Comparison of ENCODE assay signal across 10 mouse cellular contexts in genomic region chr1:83631798-83632197, GRCm38 (mm10).
DNase-seq lines count a peak whose midpoint lies in the region; ATAC-seq and TF ChIP-seq lines count a peak whose summit lies in the region.
"Had no signal": no experiment of that assay in that cellular context is flagged by ENCODE, and none has a peak within 500 bp of the region (broad histone marks: within the 10 kb centered on the region; RNA-seq: fewer than 3 reads in every experiment).

No protein-coding gene starts in this region.

- H3K4me1 ChIP-seq in heart, embryonic 16.5 days (ENCODE audit: control insufficient read depth, insufficient read depth, low read length) = peaks cover 8% of the 10 kb centered on the region; the same call in 1 of the 2 replicates
- H3K4me1 ChIP-seq in limb, embryonic 14.5 days (ENCODE audit: control insufficient read depth, insufficient read depth, low read length) = no peaks in the 10 kb centered on the region
- peaks cover 5% of the 10 kb centered on the region; the same call in 1 of the 2 replicates for H3K4me1 ChIP-seq in heart, embryonic 12.5 days (replicated peaks)
- H3K4me1 ChIP-seq: embryonic facial prominence, embryonic 12.5 days had no signal

- H3K4me3 ChIP-seq in heart, embryonic 16.5 days (ENCODE audit: low read length) = no peak overlapping the region
- H3K4me3 ChIP-seq in limb, embryonic 14.5 days (replicated peaks; ENCODE audit: low read length) = no peak overlapping the region
- no peak overlapping the region for H3K4me3 ChIP-seq in heart, embryonic 12.5 days
- H3K4me3 ChIP-seq: embryonic facial prominence, embryonic 12.5 days had no signal

- no peaks in the 10 kb centered on the region for H3K36me3 ChIP-seq in heart, embryonic 16.5 days (ENCODE audit: control insufficient read depth, insufficient read depth)
- H3K36me3 ChIP-seq in limb, embryonic 14.5 days (ENCODE audit: control insufficient read depth, insufficient read depth, low read length) = no peaks in the 10 kb centered on the region
- no peaks in the 10 kb centered on the region for H3K36me3 ChIP-seq in heart, embryonic 12.5 days
- H3K36me3 ChIP-seq: embryonic facial prominence, embryonic 12.5 days had no signal

- 19% methylated on average over 4 of the region's 4 CpGs for WGBS in heart, embryonic 16.5 days
- WGBS in limb, embryonic 14.5 days = 22% methylated on average over 4 of the region's 4 CpGs
- 25% methylated on average over 4 of the region's 4 CpGs for WGBS in heart, embryonic 12.5 days

- DNase-seq in heart, adult 8-10 months (ENCODE audit: low spot score) = no peak
- DNase-seq in cerebellum, adult 11 months = peak; percentile 20
- peak; percentile 13 to 19 for DNase-seq in frontal cortex, postnatal 36 days (ENCODE audit: low spot score in 2 of 2)
- peak; percentile 17 for DNase-seq in limb, embryonic 14.5 days (ENCODE audit: low spot score)
- no peak for DNase-seq in ovary, postnatal 10 days (ENCODE audit: low spot score)
- no peak for DNase-seq in kidney, adult 8-10 months
- DNase-seq: B cell, adult 2 months had no signal

- TF ChIP-seq POLR2A in limb, embryonic 14.5 days (IDR thresholded peaks at IDR 0.05; ENCODE audit: borderline replicate concordance, extremely low read depth, insufficient read depth, insufficient read length) = no peak

- H3K27me3 ChIP-seq in heart, embryonic 16.5 days (ENCODE audit: control insufficient read depth, insufficient read depth, low read length) = no peaks in the 10 kb centered on the region
- H3K27me3 ChIP-seq in limb, embryonic 14.5 days (ENCODE audit: control insufficient read depth, insufficient read depth, low read length) = no peaks in the 10 kb centered on the region
- no peaks in the 10 kb centered on the region for H3K27me3 ChIP-seq in heart, embryonic 12.5 days (replicated peaks)
- H3K27me3 ChIP-seq: embryonic facial prominence, embryonic 12.5 days had no signal

- no peaks in the 10 kb centered on the region for H3K9me3 ChIP-seq in heart, embryonic 16.5 days (replicated peaks; ENCODE audit: control insufficient read depth, low read length)
- no peaks in the 10 kb centered on the region for H3K9me3 ChIP-seq in limb, embryonic 14.5 days (ENCODE audit: control insufficient read depth, low read length)
- no peaks in the 10 kb centered on the region for H3K9me3 ChIP-seq in heart, embryonic 12.5 days (replicated peaks)
- H3K9me3 ChIP-seq: embryonic facial prominence, embryonic 12.5 days had no signal

- no peak overlapping the region for H3K27ac ChIP-seq in heart, embryonic 16.5 days (ENCODE audit: low read length)
- no peak overlapping the region for H3K27ac ChIP-seq in limb, embryonic 14.5 days (replicated peaks; ENCODE audit: low read depth, low read length)
- no peak overlapping the region for H3K27ac ChIP-seq in heart, embryonic 12.5 days (ENCODE audit: poor library complexity, severe bottlenecking)
- H3K27ac ChIP-seq: embryonic facial prominence, embryonic 12.5 days had no signal

- ATAC-seq in heart, embryonic 16.5 days (replicated peaks; ENCODE audit: extremely low read depth, insufficient read depth, low FRiP score) = 0 out of 2 replicates have a peak, but pooled peaks have one; percentile 32
- ATAC-seq in limb, embryonic 14.5 days (ENCODE audit: low FRiP score, low read depth) = no peak
- ATAC-seq in heart, embryonic 12.5 days (ENCODE audit: insufficient number of reproducible peaks, low FRiP score) = no peak

- no peak overlapping the region for H3K4me2 ChIP-seq in heart, embryonic 16.5 days (ENCODE audit: low read depth, low read length)
- H3K4me2 ChIP-seq in limb, embryonic 14.5 days (replicated peaks; ENCODE audit: low read depth, low read length, severe bottlenecking) = no peak overlapping the region
- no peak overlapping the region for H3K4me2 ChIP-seq in heart, embryonic 12.5 days
- H3K4me2 ChIP-seq: embryonic facial prominence, embryonic 12.5 days had no signal

- no peak overlapping the region for H3K9ac ChIP-seq in heart, embryonic 16.5 days (ENCODE audit: low read length)
- no peak overlapping the region for H3K9ac ChIP-seq in limb, embryonic 14.5 days (ENCODE audit: low read depth, low read length, severe bottlenecking)
- no peak overlapping the region for H3K9ac ChIP-seq in heart, embryonic 12.5 days
- H3K9ac ChIP-seq: embryonic facial prominence, embryonic 12.5 days had no signal

Comparison
In these comparisons a context has a peak if more than half of its experiments do, and no peak if none do; other contexts are left out.
1. DNase-seq: peak in cerebellum, adult 11 months (single experiment), frontal cortex, postnatal 36 days (2 of 2) and limb, embryonic 14.5 days (single experiment); none in heart, adult 8-10 months (single experiment), ovary, postnatal 10 days (single experiment) and kidney, adult 8-10 months (0 of 2).